Mouse (Mus musculus) urinary bladder, postnatal 0 days (tissue): ENCODE results near the gene Usp7. TPM values are rescaled to one million over a fixed set of nuclear protein-coding genes. Genes with fewer than 3 reads are reported as not detected.

Experiments
- polyA plus RNA-seq: library from polyadenylated mRNA; unstranded; fragments of >200 nt; fragmentation: Nextera tagmentation; extraction: Ambion mirVana; gene quantifications from 2 replicates; pipeline ENCODE4 v1.2.1, GENCODE M21; 2015

Gene Usp7
- polyA plus RNA-seq: 12.5 and 13.3 TPM in 2 replicates

GRCm38 (mm10) chr16:8791949-8792557 lies at the start of gene Usp7:
Usp7 (minus strand) TSS chr16:8792308.

DNA sequence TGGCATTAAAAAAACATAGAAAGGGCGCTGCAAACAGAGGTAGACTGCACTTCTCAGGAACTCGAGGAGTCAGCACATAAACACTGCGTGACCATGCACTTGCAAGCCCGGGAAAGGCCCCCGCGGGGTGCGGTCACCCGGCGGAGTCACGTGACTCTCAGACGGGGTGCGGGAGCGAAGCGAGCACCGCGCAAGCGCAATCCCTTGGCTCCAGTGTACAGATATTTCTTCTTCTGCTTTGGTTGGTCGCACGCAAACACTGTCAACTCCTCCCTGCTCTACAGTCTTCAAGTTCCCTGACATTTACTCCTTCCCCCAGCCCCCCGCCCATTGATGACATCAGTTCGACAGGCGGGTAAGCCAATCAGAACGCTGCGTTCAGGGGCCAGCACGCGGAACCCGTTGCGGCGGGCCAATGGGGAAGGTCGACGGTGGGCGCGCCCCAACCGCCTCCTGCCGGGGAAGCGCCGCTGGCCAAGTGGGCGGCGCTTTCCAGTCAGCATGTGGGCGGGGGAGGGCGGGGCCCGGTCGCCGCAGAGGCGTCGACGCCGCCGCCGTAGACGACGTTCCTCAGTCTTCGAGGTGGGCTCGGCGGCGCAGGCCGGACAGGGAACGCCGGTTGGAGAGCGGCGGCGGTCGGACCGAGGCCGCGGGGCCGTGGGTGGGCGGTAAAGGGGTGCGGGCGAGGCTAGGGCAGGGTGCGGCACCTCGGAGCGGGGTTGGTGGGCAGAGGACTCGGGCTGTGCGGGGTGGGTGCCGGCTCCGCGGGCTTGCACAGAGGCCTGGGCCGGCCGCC lies 37.7 kb upstream of the Usp7 start, which contains the start of gene 1810013L24Rik:
Gene 1810013L24Rik, plus strand, starts transcription at position 537 of the 796 bp plus-strand sequence.

GRCm38 (mm10) chr16:8680470-8680869 lies 111.6 kb downstream of the Usp7 start, which contains the start of gene Gm5767:
Gm5767 (plus strand) TSS chr16:8680770.

DNA sequence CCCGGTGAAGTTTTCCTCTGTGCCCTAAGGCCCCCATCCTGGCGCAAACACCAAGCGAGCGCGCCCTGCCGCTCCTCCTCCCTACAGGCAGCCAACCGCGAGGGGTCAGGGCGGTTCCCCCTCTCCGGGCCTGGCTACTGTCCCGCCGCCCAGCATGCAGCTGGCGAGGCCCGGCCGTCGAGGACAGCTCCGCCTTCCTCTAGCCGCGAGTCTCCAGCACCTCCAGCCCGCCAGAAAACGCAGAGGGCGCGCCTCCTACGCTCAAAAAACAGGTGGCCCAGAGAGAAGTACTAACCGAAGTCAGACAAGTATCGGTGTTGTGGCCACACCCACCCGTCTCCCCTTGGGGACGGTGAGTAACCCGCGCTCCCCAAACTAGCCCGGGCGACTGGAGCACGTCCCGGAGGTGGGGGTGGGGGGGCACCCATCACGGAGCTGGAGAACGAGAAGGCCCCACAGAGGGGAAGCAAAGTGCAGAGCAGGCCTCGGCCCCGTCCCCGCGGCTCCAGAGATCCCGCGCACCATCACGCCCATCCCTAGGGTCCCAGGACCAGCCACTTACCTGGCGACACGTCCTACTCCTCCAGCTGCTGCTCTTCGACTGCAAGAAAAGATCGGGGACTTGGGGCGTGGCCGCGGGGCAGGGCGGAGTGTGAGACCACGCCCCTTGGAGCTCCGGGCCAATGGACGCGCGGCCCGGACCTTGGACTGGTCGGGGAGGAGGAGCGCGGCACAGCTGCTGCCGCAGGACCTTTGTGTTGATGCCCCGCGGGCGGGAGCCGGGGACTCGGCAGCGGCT lies 120.4 kb downstream of the Usp7 start, which contains the start of gene Carhsp1:
Gene Carhsp1, minus strand, starts transcription at position 605 of the 799 bp plus-strand sequence.

Other genes starting within 250 kb of the Usp7 start
- gene Pmm2, start 154.6 kb downstream of the Usp7 start, polyA plus RNA-seq: 38.1 and 38.3 TPM in 2 replicates
- 8.5 and 8.7 TPM in 2 replicates for gene Tmem186, start 154.6 kb downstream of the Usp7 start, polyA plus RNA-seq
- gene Carhsp1, start 120.2 kb downstream of the Usp7 start, polyA plus RNA-seq: 46.8 TPM in 2 replicates
- not detected in 2 replicates for gene Gm5767, start 111.5 kb downstream of the Usp7 start, polyA plus RNA-seq
- 16.3 and 17.2 TPM in 2 replicates for gene 1810013L24Rik, start 37.8 kb upstream of the Usp7 start, polyA plus RNA-seq